Mouse (Mus musculus) heart, postnatal 10 days (tissue): Measurements from ENCODE around the gene Rnf212. TPM values are rescaled to one million over a fixed set of nuclear protein-coding genes. Genes with fewer than 3 reads are reported as not detected.

Experiments
- total RNA-seq, 2 experiments: library from RNA; stranded (reverse); gene quantifications; 2 replicates each; pipeline ENCODE4 v1.2.3; 2021

Rnf212 gene
- total RNA-seq, 2 experiments from 2014 or later = not detected

Other genes with a start within 250 kb of the Rnf212 start
- under 1 TPM in 1 of 2 experiments, not detected in 1; 0.38 TPM for gene Cplx1, start 225.0 kb downstream of the Rnf212 start, total RNA-seq
- 10 to 100 TPM; 35.8 to 37.6 TPM for gene Gak, start 145.2 kb downstream of the Rnf212 start, total RNA-seq
- 10 to 100 TPM; 10.2 to 10.3 TPM for gene Tmem175, start 145.2 kb downstream of the Rnf212 start, total RNA-seq
- 10 to 100 TPM; 13.2 to 14.6 TPM for gene Idua, start 114.7 kb downstream of the Rnf212 start, total RNA-seq
- gene Dgkq, start 105.3 kb downstream of the Rnf212 start, total RNA-seq = 10 to 100 TPM; 12.8 to 13.4 TPM
- under 1 TPM in 1 of 2 experiments, not detected in 1; 0.17 TPM for gene Slc26a1, start 99.4 kb downstream of the Rnf212 start, total RNA-seq
- 10 to 100 TPM; 18.0 to 24.2 TPM for gene Fgfrl1, start 82.6 kb downstream of the Rnf212 start, total RNA-seq
- gene Tmed11, start 20.4 kb upstream of the Rnf212 start, total RNA-seq = not detected
- not detected for gene Vmn2r8, start 33.9 kb upstream of the Rnf212 start, total RNA-seq
- gene Vmn2r9, start 77.6 kb upstream of the Rnf212 start, total RNA-seq = not detected
- not detected for gene Vmn2r10, start 231.5 kb upstream of the Rnf212 start, total RNA-seq